Mouse (Mus musculus) c-Kit-positive CD71-positive TER-119-positive erythroid progenitor cells, embryonic 14.5 days (primary cell): ENCODE measurements around the gene Kmt2c.
A peak's percentile ranks its signal among the peaks of the same experiment; 100 is the strongest.
"Not testable (repeated sequence)": the region's sequence is repeated elsewhere in the genome, so short reads cannot be mapped to it uniquely, and the experiment has no call there.

Experiments used
- DNase-seq: peaks from one replicate; pipeline ENCODE4 v3.0.0-alpha.2; 2013; ENCODE audit warnings: low spot score

The Kmt2c gene

DNA sequence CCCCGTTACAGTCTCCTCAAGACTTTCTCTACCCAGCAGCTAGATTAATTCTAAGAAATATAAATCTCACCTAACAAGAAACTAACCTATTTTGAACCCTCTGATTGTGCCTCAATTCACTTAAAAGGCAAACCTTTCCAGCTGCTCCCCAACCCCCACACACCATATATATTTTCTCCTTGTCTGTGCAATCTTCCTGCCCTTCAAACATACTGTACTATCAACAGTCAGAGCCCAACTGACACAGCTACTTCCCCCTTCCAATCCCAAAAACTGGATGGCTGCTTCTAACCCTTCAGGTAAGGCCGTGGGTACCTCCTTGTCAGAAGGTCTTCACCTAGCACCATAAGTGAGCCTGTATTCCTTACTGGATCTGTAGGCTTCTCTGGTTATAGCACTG is 130.2 kb downstream of the Kmt2c start:
- no peak for DNase-seq

GRCm38 (mm10) chr5:25367126-25367525 is 131.5 kb downstream of the Kmt2c start:
- no peak for DNase-seq

- no peak for DNase-seq
These were observed 145.1 kb downstream of the Kmt2c start for GRCm38 (mm10) chr5:25353509-25353908.

DNA sequence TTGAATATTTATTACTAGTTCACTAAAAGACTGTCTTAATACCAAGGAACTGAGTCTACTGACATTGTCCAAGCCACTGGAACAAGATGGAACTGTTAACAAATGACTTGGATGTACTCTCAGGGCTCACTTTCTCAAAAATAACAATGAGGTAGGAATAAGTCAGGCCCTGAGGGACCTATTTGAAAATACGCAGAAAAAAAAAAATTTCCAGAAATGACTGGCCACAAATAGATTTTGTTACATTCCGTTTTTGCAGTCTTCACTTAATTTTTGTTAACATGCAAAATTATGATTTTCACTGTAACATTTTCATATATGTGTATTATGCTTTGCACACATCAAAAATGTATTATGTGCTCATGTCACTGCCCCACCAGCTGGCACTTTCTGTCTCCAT is 167.3 kb downstream of the Kmt2c start:
- DNase-seq, result no peak

DNA sequence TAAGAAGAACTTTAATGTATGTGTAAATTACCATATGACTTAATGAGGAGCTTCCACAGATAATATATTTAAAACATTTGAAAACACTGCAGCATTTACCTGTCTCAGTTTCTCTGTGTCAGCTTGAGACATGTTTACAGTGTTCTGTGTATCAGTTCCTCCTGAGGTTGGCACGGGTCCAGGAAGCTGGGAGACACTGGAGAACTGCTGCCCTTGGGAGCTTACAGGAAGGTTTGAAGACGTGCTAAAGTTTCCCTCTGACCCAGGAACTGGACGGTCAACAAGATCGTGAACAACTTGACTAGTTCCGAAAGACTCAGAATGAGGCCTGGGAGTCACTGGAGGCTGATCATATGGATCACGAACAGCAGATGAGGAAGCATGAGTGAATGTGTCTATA is 184.7 kb downstream of the Kmt2c start:
- DNase-seq, result no peak

GRCm38 (mm10) chr5:25310226-25310625 is 188.4 kb downstream of the Kmt2c start:
- peak; percentile 19 for DNase-seq

- DNase-seq, result peak; percentile 9
These were observed 201.8 kb downstream of the Kmt2c start for GRCm38 (mm10) chr5:25296830-25297229.

DNA sequence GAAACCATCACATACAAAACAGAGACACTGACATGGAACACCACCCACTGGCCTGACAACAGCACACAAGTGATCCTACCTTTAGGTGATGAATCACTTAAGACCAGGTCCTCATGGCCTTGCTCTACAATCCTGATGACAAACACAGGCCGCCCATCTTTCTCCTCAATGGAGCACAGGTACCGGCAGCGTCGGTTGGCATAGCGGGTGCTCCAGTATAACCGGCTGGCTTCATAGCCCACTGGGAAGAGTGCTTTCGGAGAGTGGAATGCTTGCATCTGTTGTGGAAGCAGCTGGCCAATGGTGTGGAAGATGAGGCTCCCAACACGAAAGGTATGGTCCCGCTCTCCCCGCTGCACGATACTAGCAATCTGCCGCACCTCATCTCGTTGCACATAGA is 214.6 kb downstream of the Kmt2c start:
- no peak for DNase-seq

DNA sequence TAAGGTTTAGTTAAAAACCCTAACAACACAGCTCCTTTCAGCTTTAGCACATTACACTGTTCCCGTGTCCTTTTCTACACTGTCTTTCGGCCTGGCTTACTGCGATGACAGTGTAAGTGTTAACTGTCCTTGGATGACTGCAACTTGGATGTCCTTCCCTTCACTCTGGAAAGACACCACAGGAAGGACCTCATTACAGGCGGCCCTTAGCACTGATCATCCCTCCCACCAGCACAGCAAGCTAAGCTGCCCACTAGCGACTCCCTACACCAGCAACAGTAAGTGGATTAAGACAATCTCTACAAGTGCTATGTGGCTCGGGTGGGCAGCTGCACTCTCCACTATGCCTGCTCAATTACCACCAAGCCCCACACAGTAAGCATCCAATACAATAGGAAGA is 222.2 kb downstream of the Kmt2c start:
- DNase-seq, result no peak

- DNase-seq, result no peak
These were observed 223.0 kb downstream of the Kmt2c start for GRCm38 (mm10) chr5:25275629-25276028.

DNA sequence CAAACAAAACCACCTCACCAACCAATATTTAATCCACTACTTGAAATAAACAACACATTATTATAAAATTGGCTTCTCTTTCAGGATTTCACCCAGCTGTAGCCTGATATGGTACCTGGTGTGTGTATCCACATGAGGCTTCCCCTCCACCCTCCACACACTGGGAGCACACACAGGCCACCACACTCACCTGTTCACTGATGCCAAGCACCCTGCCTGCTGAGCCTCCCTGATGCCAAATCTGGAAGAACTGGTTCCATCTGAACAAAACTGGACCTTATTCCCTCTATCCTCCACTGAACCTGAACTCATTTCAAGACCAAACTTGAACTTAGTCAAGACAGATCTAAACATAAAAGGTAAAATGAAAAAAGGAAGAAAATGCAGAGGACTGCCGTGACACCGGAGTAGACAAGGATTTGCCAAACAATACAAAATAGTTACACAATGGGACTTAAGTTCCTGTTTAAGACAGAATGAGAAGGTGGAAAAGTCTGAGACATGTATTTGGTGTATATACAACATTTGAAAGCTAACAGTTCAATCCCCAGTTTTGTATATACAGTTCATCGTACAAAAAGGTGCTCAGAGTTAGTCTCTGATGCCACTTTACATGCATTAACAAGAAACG is 230.2 kb downstream of the Kmt2c start:
- DNase-seq, result no peak

- DNase-seq, result no peak
These were observed 236.3 kb downstream of the Kmt2c start for GRCm38 (mm10) chr5:25262266-25262665.

DNA sequence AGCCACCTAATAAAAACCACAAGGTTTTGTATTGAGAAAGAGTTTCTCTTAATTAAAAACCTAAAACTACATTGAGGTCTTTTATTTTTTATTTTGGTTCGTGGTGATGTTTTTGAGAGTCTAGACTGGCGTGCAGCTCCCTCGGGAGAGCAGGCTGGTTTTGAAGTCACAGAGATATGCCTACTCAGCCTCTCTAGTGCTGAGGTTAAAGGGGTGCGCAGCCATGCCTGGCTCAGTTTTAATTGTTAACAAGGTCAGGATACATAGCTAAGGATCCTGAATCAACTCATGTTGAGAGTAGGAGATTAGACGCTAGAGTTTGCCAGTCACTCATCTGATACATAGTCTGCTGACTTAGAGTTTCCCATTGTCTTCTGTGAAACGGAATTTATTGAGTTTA is 237.1 kb downstream of the Kmt2c start:
- no peak for DNase-seq

DNA sequence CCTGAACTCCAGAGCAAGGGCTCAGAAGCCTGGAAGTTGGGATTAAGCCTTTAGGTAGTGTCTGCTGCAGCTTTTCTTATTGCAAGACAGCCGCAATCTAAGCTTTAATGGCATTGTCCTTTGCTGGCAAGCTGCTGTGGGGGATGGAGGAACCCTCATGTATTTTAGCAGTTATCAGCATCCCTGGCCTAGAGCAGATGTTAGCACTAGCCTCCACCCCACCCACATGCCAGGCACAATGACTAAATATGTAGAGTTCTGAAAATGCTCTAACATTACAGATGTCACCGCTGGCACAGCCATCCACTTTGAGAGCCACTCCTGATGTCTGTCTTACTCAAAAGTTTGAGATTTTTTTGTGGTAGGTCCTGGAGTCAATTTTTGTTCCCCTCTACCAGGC is 241.9 kb downstream of the Kmt2c start:
- DNase-seq, result no peak

GRCm38 (mm10) chr5:25254491-25254890 is 244.1 kb downstream of the Kmt2c start:
- DNase-seq, result no peak

DNA sequence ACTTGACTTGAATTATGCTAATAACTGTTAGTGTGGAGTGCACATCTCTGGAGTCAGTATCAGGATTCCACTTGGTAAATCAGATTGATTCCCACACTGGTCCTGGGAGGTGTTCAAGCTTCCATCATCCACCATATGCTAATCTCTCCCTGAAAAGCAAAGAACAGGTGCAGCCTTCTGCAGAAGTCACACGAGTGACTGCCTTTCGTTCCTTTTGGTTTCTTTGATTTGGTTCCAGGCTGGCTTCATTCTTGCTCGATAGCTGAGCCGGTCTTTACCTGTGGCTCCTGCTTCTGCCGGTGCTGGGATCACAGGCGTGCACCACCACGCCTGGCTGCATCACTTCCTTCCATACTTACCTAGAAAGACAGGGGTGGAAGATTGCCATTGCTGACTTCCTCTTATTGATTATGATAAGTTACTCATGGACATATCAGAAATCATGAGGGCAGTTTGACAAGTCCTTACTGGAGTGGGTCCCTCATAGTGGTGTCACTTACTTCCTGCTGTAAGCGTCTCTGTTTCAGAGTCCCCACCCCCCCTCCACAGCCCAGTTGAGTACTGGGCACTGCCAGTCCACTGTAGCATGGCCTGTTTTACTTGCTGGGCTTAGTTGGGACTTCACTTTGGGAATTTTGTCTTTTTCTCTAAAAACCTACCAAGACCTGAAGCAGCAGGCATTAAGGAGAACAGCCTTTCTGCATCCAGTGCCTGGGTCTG is 245.6 kb downstream of the Kmt2c start:
- no peak for DNase-seq

DNA sequence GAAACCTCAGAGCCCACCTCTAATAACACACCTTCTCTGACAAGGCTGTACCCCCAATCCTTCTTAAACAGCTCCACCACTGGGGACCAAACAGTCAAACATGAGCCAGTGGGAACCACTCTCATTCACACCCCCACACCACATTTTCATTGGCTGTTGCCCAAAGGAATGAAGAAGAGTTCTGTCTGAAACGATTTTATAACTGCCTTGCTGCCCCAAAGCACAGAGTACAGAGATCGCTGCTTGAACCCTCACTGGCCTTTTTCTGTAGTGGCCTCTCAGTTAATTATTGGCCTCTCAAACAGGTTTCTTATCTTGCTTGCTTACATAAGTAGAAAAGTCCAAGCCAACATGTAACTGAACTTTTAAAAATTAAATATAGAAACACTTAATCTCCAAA is 246.2 kb downstream of the Kmt2c start:
- DNase-seq, result no peak

DNA sequence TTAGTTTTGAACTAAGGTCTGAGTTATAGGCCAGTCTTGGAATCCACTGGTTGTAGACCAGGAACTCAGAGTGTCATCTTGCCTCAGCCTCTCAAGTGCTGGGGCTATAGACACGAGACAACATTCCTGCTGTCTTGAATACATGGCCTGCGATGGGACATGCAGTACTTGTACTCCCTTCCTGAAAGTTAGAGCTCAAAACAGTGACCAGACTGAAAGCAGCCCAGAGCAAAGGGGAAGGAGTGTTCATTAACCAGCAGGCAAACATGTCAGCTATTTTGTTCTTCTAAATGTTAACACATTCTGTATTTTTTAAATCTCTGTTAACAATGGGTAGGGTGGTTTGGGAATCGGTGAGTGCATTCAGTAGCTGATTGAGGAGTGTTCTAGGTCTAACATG is 251.5 kb downstream of the Kmt2c start:
- no peak for DNase-seq

- no peak for DNase-seq
These were observed 252.1 kb downstream of the Kmt2c start for GRCm38 (mm10) chr5:25246473-25246865.

GRCm38 (mm10) chr5:25245806-25246472 is 252.6 kb downstream of the Kmt2c start:
- DNase-seq, result no peak

DNA sequence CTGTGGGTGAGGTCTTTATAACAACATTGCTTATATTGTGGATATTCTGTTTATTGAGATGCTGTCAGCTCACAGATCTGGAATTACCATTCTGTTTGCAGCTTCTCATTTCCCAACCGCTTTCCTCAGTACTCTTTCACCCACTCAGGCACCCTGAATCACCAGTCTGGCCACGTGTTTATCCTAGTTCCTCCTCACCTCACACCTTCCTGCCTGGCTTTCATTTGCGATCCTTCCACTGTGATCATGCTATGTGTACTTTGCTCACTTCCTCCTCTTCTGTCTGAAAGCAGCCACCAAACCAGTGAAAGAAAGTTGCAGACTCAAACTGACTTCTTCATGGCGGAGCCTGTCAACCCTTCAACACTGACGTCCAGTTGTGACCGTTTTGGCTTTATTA is 255.5 kb downstream of the Kmt2c start:
- no peak for DNase-seq

DNA sequence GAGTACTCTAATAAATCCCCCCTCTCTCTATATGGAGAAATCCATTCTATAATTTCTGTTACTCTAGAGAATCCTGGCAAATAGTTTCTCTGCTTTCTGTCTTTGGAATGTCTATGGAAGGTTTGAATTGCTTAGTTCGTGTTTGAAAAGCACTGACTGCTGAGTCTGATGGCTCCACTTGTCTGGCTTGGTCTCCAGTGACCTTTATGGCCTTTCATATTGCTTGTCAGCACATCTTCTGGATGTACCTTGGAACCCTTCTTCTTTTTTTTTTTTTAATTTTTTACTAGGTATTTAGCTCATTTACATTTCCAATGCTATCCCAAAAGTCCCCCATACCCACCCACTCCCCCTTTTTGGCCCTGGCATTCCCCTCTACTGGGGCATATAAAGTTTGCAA is 274.2 kb downstream of the Kmt2c start:
- DNase-seq, result not testable (repeated sequence)
